Mouse (Mus musculus): ENCODE measurements at regions not wholly inside any gene's neighbourhood (a gene's known extent, or its start where the extent isn't known, plus 50 kb on each side); places are given as distances from the start of the nearest gene placed in this dataset.
"Not testable (repeated sequence)": the region's sequence is repeated elsewhere in the genome, so short reads cannot be mapped to it uniquely, and the experiment has no call there.

DNA sequence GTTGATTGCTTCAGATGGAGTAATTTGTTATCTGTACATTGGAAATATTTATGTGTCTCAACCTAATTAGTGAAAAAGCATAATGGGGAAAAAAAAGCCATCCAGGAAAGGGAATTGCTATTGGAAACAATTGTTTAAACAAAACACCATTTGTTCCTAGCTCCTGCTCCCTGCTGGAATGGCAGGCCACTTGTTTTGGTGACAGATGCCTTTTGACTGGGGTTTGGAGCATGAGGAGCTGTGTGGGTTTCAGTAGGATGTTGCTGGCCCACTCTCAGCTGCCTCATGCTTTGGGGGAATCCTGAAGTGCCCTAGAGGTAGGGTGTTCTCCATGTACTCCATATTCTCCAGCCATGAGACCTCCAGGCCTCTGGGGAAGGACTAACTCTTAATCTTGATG, 105.5 kb downstream of the Dmrta2 start:
- DNase-seq (ENCODE audit: low read depth in 3 of 3, low spot score in 3 of 3) (no peak), ATAC-seq (ENCODE audit: insufficient read depth) (no peak)
- Histone ChIP-seq H3K4me3 (ENCODE audit: insufficient read depth in 1 of 2, low read depth in 2 of 2, low read length in 2 of 2) (no peak overlapping the region), H3K4me1 (replicated peaks; ENCODE audit: control insufficient read depth in 2 of 2, insufficient read depth in 2 of 2, low read length in 1 of 2) (no peaks in the 10 kb centered on the region), H3K9ac (replicated peaks) (no peak overlapping the region), H3K4me2 (ENCODE audit: low read depth) (no peak overlapping the region), H3K9me3 (ENCODE audit: control insufficient read depth, low read length) (no peaks in the 10 kb centered on the region), H3K27ac (no peak overlapping the region), H3K36me3 (replicated peaks; ENCODE audit: control insufficient read depth, insufficient read depth, low read depth) (no peaks in the 10 kb centered on the region), H3K27me3 (ENCODE audit: control insufficient read depth, insufficient read depth, low read length) (no peaks in the 10 kb centered on the region)
- TF ChIP-seq CTCF (IDR thresholded peaks at IDR 0.05; ENCODE audit: low read depth), result no peak
- no peak for TF ChIP-seq EP300 (IDR thresholded peaks at IDR 0.05; ENCODE audit: low read depth)

DNA sequence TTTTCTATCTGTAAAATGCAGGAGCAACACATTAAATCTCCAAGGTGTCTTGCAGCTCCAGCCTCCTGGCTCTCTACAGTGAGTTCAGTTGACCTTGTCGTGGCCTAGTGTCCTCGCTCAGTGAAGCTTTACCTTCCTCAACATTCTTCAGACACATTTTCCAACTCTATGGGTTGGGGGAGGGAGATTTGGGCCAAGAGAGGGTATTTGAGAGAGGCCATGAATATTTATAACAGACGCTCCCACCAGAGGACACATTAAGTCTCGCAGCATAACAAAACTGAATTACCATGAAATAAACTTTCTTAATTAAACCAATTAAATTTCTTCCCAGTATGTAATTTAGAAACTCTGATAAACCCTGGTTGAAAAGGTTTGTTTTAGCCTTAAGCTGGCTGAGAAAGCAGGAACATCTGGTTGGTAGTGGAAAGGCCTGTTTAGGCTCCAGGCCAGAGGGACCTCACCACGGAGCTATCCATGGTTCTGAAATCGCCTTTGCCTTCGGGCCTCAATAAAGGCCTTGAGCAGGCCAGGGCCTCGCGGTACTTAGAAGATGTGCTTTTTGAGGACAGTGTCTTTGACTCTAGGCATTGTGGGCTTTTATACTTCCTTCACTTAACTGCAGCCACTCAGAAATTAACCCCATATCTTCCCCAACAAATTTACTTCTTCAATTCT, 109.9 kb downstream of the Dmrta2 start:
- no peaks in the 10 kb centered on the region for H3K36me3 ChIP-seq (replicated peaks; ENCODE audit: control insufficient read depth, insufficient read depth, low read depth)
- ATAC-seq (ENCODE audit: insufficient read depth) (no peak), DNase-seq (ENCODE audit: low read depth in 3 of 3, low spot score in 3 of 3) (peak in 2 of 3 experiments; percentile 2 to 15)
- H3K27ac ChIP-seq, result no peak overlapping the region
- no peak for TF ChIP-seq CTCF (IDR thresholded peaks at IDR 0.05; ENCODE audit: low read depth)
- TF ChIP-seq EP300 (IDR thresholded peaks at IDR 0.05; ENCODE audit: low read depth), result no peak
- H3K9me3 ChIP-seq (ENCODE audit: control insufficient read depth, low read length), result no peaks in the 10 kb centered on the region
- no peak overlapping the region for H3K4me2 ChIP-seq (ENCODE audit: low read depth)
- 37% methylated on average over 9 of the region's 9 CpGs for WGBS (ENCODE audit: insufficient replicate concordance)
- H3K27me3 ChIP-seq (ENCODE audit: control insufficient read depth, insufficient read depth, low read length), result no peaks in the 10 kb centered on the region
- H3K4me3 ChIP-seq (ENCODE audit: insufficient read depth in 1 of 2, low read depth in 2 of 2, low read length in 2 of 2), result no peak overlapping the region
- H3K4me1 ChIP-seq (replicated peaks; ENCODE audit: control insufficient read depth in 2 of 2, insufficient read depth in 2 of 2, low read length in 1 of 2), result no peaks in the 10 kb centered on the region
- H3K9ac ChIP-seq (replicated peaks), result no peak overlapping the region

- Histone ChIP-seq H3K4me3 (ENCODE audit: insufficient read depth in 1 of 2, low read depth in 2 of 2, low read length in 2 of 2) (no peak overlapping the region), H3K27ac (no peak overlapping the region), H3K27me3 (ENCODE audit: control insufficient read depth, insufficient read depth, low read length) (no peaks in the 10 kb centered on the region), H3K4me1 (replicated peaks; ENCODE audit: control insufficient read depth in 2 of 2, insufficient read depth in 2 of 2, low read length in 1 of 2) (no peaks in the 10 kb centered on the region), H3K4me2 (ENCODE audit: low read depth) (no peak overlapping the region), H3K36me3 (replicated peaks; ENCODE audit: control insufficient read depth, insufficient read depth, low read depth) (no peaks in the 10 kb centered on the region), H3K9me3 (ENCODE audit: control insufficient read depth, low read length) (no peaks in the 10 kb centered on the region), H3K9ac (replicated peaks) (no peak overlapping the region)
- WGBS (ENCODE audit: insufficient replicate concordance), result 69% methylated on average over 6 of the region's 6 CpGs
- TF ChIP-seq EP300 (IDR thresholded peaks at IDR 0.05; ENCODE audit: low read depth) (no peak), CTCF (IDR thresholded peaks at IDR 0.05; ENCODE audit: low read depth) (no peak)
- DNase-seq (ENCODE audit: low read depth in 3 of 3, low spot score in 3 of 3), result no peak
- ATAC-seq (ENCODE audit: insufficient read depth), result no peak
These were observed 115.4 kb downstream of the Dmrta2 start for GRCm38 (mm10) chr4:110093040-110093820.

DNA sequence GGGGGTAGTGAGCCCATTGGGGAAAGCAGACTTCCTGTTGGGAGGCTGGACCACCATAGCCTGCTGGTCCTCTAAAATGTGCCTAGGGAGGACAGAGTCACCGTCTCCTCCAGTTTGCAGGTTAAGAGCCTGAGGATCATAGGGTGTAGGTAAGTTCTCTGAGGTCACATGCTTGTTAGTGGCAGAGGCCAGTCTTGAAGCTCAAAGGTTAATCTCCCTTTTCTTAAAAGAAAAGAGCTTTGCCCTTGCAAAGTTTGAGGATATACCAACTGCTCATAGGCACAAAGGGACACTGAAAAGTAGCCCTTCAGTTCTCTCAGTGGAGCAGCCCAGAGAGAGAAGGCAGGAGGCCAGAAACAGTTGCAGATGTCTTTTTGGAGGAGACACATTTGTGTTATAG, 116.7 kb downstream of the Dmrta2 start:
- ATAC-seq (ENCODE audit: insufficient read depth) (no peak), DNase-seq (ENCODE audit: low read depth in 3 of 3, low spot score in 3 of 3) (no peak)
- Histone ChIP-seq H3K36me3 (replicated peaks; ENCODE audit: control insufficient read depth, insufficient read depth, low read depth) (no peaks in the 10 kb centered on the region), H3K27ac (no peak overlapping the region), H3K27me3 (ENCODE audit: control insufficient read depth, insufficient read depth, low read length) (no peaks in the 10 kb centered on the region), H3K9me3 (ENCODE audit: control insufficient read depth, low read length) (no peaks in the 10 kb centered on the region), H3K4me1 (replicated peaks; ENCODE audit: control insufficient read depth in 2 of 2, insufficient read depth in 2 of 2, low read length in 1 of 2) (no peaks in the 10 kb centered on the region), H3K4me3 (ENCODE audit: insufficient read depth in 1 of 2, low read depth in 2 of 2, low read length in 2 of 2) (no peak overlapping the region), H3K9ac (replicated peaks) (no peak overlapping the region), H3K4me2 (ENCODE audit: low read depth) (no peak overlapping the region)
- WGBS (ENCODE audit: insufficient replicate concordance), result 70% methylated on average over 1 of the region's 1 CpGs
- TF ChIP-seq EP300 (IDR thresholded peaks at IDR 0.05; ENCODE audit: low read depth), result no peak
- TF ChIP-seq CTCF (IDR thresholded peaks at IDR 0.05; ENCODE audit: low read depth), result no peak

GRCm38 (mm10) chr4:110095760-110096593, 118.1 kb downstream of the Dmrta2 start:
- DNase-seq (ENCODE audit: low read depth in 3 of 3, low spot score in 3 of 3) (no peak), ATAC-seq (ENCODE audit: insufficient read depth) (no peak)
- no peaks in the 10 kb centered on the region for H3K36me3 ChIP-seq (replicated peaks; ENCODE audit: control insufficient read depth, insufficient read depth, low read depth)
- no peak overlapping the region for H3K4me2 ChIP-seq (ENCODE audit: low read depth)
- TF ChIP-seq EP300 (IDR thresholded peaks at IDR 0.05; ENCODE audit: low read depth) (no peak), CTCF (IDR thresholded peaks at IDR 0.05; ENCODE audit: low read depth) (no peak)
- H3K27ac ChIP-seq, result no peak overlapping the region
- no peaks in the 10 kb centered on the region for H3K9me3 ChIP-seq (ENCODE audit: control insufficient read depth, low read length)
- no peak overlapping the region for H3K9ac ChIP-seq (replicated peaks)
- H3K4me3 ChIP-seq (ENCODE audit: insufficient read depth in 1 of 2, low read depth in 2 of 2, low read length in 2 of 2), result no peak overlapping the region
- whole genome bisulfite sequencing (ENCODE audit: insufficient replicate concordance), result 52% methylated on average over 11 of the region's 11 CpGs
- H3K27me3 ChIP-seq (ENCODE audit: control insufficient read depth, insufficient read depth, low read length), result no peaks in the 10 kb centered on the region
- no peaks in the 10 kb centered on the region for H3K4me1 ChIP-seq (replicated peaks; ENCODE audit: control insufficient read depth in 2 of 2, insufficient read depth in 2 of 2, low read length in 1 of 2)

DNA sequence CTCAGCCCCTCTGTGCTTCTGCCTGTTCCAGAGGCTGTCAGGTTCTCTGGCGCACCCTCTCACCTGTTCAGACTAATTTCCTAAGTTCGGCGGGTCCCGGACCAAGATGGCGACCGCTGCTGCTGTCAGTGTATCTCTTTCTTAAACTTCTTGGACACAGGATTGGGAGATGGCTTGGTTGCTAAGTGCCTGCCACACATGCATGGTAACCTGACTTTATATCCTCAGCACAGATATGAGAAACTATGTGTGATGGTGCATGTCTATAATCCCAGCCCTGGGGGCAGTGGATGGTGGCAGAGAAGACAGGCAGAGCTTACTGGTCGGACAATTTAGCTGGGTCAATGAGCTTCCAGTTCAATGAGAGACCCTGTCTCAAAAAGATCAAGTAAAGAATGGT, 126.3 kb downstream of the Dmrta2 start:
- not testable (repeated sequence) for H3K27ac ChIP-seq; DNase-seq (ENCODE audit: low read depth in 3 of 3, low spot score in 3 of 3); H3K4me2 ChIP-seq (ENCODE audit: low read depth); ATAC-seq (ENCODE audit: insufficient read depth); H3K4me1 ChIP-seq (replicated peaks; ENCODE audit: control insufficient read depth in 2 of 2, insufficient read depth in 2 of 2, low read length in 1 of 2); H3K36me3 ChIP-seq (replicated peaks; ENCODE audit: control insufficient read depth, insufficient read depth, low read depth); H3K9me3 ChIP-seq (ENCODE audit: control insufficient read depth, low read length); H3K27me3 ChIP-seq (ENCODE audit: control insufficient read depth, insufficient read depth, low read length); H3K9ac ChIP-seq (replicated peaks); H3K4me3 ChIP-seq (ENCODE audit: insufficient read depth in 1 of 2, low read depth in 2 of 2, low read length in 2 of 2)
- 82% methylated on average over 6 of the region's 7 CpGs for WGBS (ENCODE audit: insufficient replicate concordance)
